Mouse (Mus musculus) midbrain, postnatal 0 days (tissue): ENCODE results near the gene Pcyt1a. TPM values are rescaled to one million over a fixed set of nuclear protein-coding genes. Genes with fewer than 3 reads are reported as not detected.

Source experiments
- ATAC-seq: fragments of 200-750 bp; cut with Nextera tagmentation; 2 replicates; pipeline ENCODE4 v1.8.0; 2017; ENCODE audit warnings: moderate number of reproducible peaks, mild to moderate bottlenecking, moderate TSS enrichment, moderate library complexity; ENCODE audit not compliant: low FRiP score
- DNase-seq: peaks from one replicate; pipeline ENCODE4 v3.0.0-alpha.2; 2015; ENCODE audit warnings: low spot score
- H3K27ac ChIP-seq: fragments of 300-500 bp; sonication (generic); 2 replicates; pipeline ENCODE4 v1.5.1; 2014; ENCODE audit warnings: low read depth, mild to moderate bottlenecking, low read length, mixed read lengths
- H3K27me3 ChIP-seq: fragments of 300-500 bp; sonication (generic); 2 replicates; pipeline ENCODE4 v1.6.1; 2014; ENCODE audit warnings: low read length, control low read depth, mixed read lengths; ENCODE audit not compliant: insufficient read depth
- H3K36me3 ChIP-seq: fragments of 300-500 bp; sonication (generic); 2 replicates; pipeline ENCODE4 v1.6.1; 2014; ENCODE audit warnings: low read length, control low read depth, mixed read lengths; ENCODE audit not compliant: insufficient read depth
- H3K4me1 ChIP-seq: fragments of 300-500 bp; sonication (generic); 2 replicates; pipeline ENCODE4 v1.6.1; 2014; ENCODE audit warnings: mild to moderate bottlenecking, control low read depth, antibody characterized with exemption, low read length, mixed read lengths; ENCODE audit not compliant: insufficient read depth
- H3K4me2 ChIP-seq: fragments of 300-500 bp; sonication (generic); 2 replicates; pipeline ENCODE4 v1.6.1; 2014; ENCODE audit warnings: low read depth, mild to moderate bottlenecking, low read length, mixed read lengths; ENCODE audit not compliant: poor library complexity, severe bottlenecking
- H3K4me3 ChIP-seq: fragments of 300-500 bp; sonication (generic); 2 replicates; pipeline ENCODE4 v1.5.1; 2014; ENCODE audit warnings: low read depth, mild to moderate bottlenecking, low read length, moderate library complexity
- H3K9ac ChIP-seq: fragments of 300-500 bp; sonication (generic); replicated peaks from 2 replicates; pipeline ENCODE4 v1.6.1; 2014; ENCODE audit warnings: mild to moderate bottlenecking, low read length, moderate library complexity, mixed read lengths; ENCODE audit not compliant: poor library complexity, severe bottlenecking
- H3K9me3 ChIP-seq: fragments of 300-500 bp; sonication (generic); 2 replicates; pipeline ENCODE4 v1.6.1; 2016; ENCODE audit warnings: low read length, control low read depth
- CTCF ChIP-seq: IDR thresholded peaks from 2 replicates; pipeline ENCODE4 v1.5.1; 2016; ENCODE audit warnings: antibody characterized with exemption, mild to moderate bottlenecking
- WGBS: fragments of 180-500 bp; shearing (Covaris S2); extraction: QIAGEN DNeasy Blood & Tissue Kit; methylation state at CpG from one replicate; pipeline ENCODE4 v1.1.7; 2014; 5-methylcytosine and 5-hydroxymethylcytosine counted together
- polyA plus RNA-seq: library from polyadenylated mRNA; unstranded; fragments of >200 nt; fragmentation: Nextera tagmentation; extraction: Ambion mirVana; gene quantifications from 2 replicates; pipeline ENCODE4 v1.2.1, GENCODE M21; 2015
- total RNA-seq: library from RNA; depleted of rRNA; stranded (reverse); fragments of >200 nt; gene quantifications from 2 replicates; pipeline ENCODE4 v1.2.3, GENCODE M21; 2014

Gene Pcyt1a
- total and polyA plus RNA-seq, 2 experiments from 2014 or later = 49.2 to 52.7 TPM

DNA sequence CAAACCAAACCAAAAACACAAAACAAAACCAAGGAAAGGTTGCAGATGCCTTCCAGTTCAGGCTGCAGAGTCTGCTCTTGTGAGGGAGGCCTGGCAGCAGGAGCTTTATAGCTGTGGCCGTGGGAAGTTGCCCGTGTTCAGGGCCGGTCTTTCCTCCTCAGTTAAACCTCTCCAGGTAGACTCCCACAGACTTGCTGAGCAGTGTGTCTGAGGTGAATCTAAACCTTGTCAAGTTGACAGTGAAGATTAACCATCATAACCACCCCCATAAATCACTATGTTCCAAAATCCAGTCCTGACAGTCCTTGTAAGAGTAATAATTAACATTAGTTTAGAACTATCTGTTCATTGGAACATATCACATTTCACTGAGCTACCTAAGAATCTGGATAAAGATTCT, 3.2 kb upstream of the Pcyt1a start:
- TF ChIP-seq CTCF = no peak
- DNase-seq = no peak
- H3K27me3 ChIP-seq = no peaks in the 10 kb centered on the region
- H3K9me3 ChIP-seq = no peaks in the 10 kb centered on the region
- H3K4me1 ChIP-seq = peaks cover 5% of the 10 kb centered on the region; the same call in 1 of the 2 replicates
- no peaks in the 10 kb centered on the region for H3K36me3 ChIP-seq
- H3K4me3 ChIP-seq = no peak overlapping the region
- ATAC-seq = no peak
- H3K4me2 ChIP-seq = no peak overlapping the region
- no peak overlapping the region for H3K27ac ChIP-seq
- no peak overlapping the region for H3K9ac ChIP-seq
- WGBS = 85% methylated on average over 3 of the region's 3 CpGs

DNA sequence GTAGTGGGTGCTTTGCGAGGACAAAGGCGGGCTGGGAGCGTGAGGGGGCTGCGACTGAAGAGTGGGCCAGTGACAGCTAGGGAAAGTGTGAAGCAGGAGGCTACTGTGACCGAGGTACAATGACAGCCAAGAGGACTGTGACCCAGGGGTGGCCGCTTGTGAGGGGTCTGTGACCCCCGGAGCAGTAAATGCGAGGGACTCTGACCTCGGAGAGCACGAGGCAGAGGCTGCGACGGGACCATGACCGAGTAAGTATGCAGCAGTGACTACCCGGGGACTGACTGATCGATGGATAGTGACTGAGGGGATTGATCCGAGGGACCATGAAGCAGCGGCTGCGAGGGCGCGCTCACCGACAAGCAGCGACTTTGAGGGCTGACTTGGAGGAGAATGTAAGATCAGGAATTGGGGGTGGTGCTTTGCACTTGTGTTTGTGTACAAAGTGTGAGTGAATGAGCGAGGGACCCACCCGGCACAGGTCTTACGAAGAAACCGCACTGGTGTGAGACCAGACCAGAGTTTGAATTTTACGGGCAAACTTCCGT, 398 bp downstream of the Pcyt1a start:
- ATAC-seq = no peak; the same call in 1 of the 2 replicates

DNA sequence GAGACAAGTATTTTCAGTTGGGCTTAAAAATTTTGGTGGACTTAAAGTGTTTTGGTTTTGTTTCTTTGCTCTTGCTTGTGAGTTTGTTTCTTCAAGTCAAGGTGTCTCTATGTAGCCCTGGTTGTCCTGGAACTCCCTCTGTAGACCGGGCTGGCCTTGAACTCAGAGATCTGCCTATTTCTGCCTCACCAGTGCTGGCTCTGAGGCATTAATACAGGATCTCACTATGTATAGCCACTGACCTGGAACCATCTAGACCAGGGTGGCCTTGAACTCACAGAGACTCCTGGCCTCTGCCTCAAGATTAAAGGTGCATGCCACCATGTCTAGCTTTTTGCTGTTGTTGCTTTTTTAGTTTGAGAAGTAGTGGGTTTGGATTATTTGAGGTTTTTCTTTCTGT, 1.2 kb downstream of the Pcyt1a start:
- 96% methylated on average over 1 of the region's 1 CpGs for WGBS
- Histone ChIP-seq H3K27me3 (no peaks in the 10 kb centered on the region), H3K9me3 (no peaks in the 10 kb centered on the region), H3K4me3 (peak overlapping the region; percentile 69), H3K27ac (no peak overlapping the region), H3K9ac (no peak overlapping the region), H3K4me1 (peaks cover 5% of the 10 kb centered on the region; the same call in 1 of the 2 replicates), H3K4me2 (peak overlapping the region; percentile 55), H3K36me3 (no peaks in the 10 kb centered on the region)
- ATAC-seq (no peak), DNase-seq (no peak)
- TF ChIP-seq CTCF = no peak

More for the DNA sequence above, 398 bp downstream of the Pcyt1a start:
- no peaks in the 10 kb centered on the region for H3K36me3 ChIP-seq
- peak overlapping the region; percentile 69 for H3K4me3 ChIP-seq
- H3K4me2 ChIP-seq = peak overlapping the region; percentile 55
- peaks cover 5% of the 10 kb centered on the region; the same call in 1 of the 2 replicates for H3K4me1 ChIP-seq
- peak overlapping the region; percentile 79 for H3K9ac ChIP-seq
- WGBS = 2% methylated on average over 28 of the region's 28 CpGs
- H3K27me3 ChIP-seq = no peaks in the 10 kb centered on the region
- H3K9me3 ChIP-seq = no peaks in the 10 kb centered on the region
- peak overlapping the region; percentile 92 for H3K27ac ChIP-seq
- no peak for TF ChIP-seq CTCF
- DNase-seq = no peak

DNA sequence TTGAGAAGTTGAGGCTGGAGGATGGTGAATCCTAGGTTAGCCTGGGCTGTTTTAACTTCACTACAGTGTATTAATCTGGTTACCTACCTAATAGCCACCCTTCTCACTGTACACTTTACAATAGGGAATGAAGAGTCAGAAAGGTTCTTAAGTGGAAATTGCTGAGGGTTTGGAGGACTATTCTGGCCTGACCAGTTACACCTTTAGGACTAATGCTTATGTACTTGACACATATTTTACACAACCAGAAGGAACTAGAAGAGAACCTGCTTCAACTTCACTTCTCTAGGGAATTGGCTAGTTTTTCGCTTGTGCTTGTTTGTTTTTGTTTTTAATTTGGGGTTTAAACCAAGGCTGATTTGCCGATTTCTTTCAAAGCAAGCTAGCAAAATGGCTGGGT, 2.4 kb downstream of the Pcyt1a start:
- TF ChIP-seq CTCF = no peak
- Histone ChIP-seq H3K4me1 (peaks cover 5% of the 10 kb centered on the region; the same call in 1 of the 2 replicates), H3K4me2 (no peak overlapping the region), H3K9ac (no peak overlapping the region), H3K4me3 (no peak overlapping the region), H3K27me3 (no peaks in the 10 kb centered on the region), H3K27ac (no peak overlapping the region), H3K36me3 (no peaks in the 10 kb centered on the region), H3K9me3 (no peaks in the 10 kb centered on the region)
- no peak for ATAC-seq
- no peak for DNase-seq
- WGBS = 79% methylated on average over 2 of the region's 2 CpGs

DNA sequence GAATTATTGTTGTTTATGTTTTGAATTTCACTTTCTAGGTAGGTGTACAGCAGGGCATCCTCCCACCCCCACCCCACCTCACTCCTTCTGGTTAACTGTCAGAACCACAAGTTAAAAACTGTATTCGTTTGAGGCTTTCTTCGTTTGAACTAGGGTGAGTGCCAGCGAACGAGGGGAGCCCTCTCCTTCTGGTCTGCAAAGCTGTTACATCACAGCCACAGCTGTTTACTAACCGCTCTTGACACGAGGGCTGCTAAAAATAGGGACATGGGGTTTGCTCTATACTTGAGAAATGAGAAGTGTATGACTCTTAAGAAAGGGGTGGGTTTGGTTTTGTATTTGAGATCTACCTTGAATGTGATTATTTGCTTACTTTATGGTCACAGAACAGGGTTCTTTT, 3.3 kb downstream of the Pcyt1a start:
- no peaks in the 10 kb centered on the region for H3K36me3 ChIP-seq
- no peak overlapping the region for H3K4me3 ChIP-seq
- no peak overlapping the region for H3K4me2 ChIP-seq
- WGBS = 67% methylated on average over 6 of the region's 6 CpGs
- peaks cover 5% of the 10 kb centered on the region; the same call in 1 of the 2 replicates for H3K4me1 ChIP-seq
- H3K27me3 ChIP-seq = no peaks in the 10 kb centered on the region
- no peaks in the 10 kb centered on the region for H3K9me3 ChIP-seq
- ATAC-seq = no peak
- H3K9ac ChIP-seq = no peak overlapping the region
- no peak for DNase-seq
- H3K27ac ChIP-seq = no peak overlapping the region
- TF ChIP-seq CTCF = no peak

DNA sequence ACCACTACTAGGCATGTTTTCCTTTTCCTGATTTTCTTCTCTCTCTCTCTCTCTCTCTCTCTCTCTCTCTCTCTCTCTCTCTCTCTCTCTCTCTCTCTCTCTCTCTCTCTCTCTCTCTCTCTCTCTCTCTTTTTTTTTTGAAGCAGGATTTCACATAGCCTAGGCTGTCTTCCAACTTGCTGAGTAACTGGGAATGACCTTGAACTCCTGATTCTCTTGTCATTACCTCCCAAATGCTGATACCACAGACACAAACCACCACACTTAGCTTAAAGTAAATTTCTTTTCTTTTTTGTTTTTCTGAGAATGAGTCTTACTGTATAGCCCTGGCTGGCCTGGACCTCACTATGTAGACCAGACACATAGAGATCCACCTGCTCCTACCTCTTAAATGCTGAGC, 4.0 kb downstream of the Pcyt1a start:
- TF ChIP-seq CTCF = no peak
- Histone ChIP-seq H3K27me3 (no peaks in the 10 kb centered on the region), H3K36me3 (no peaks in the 10 kb centered on the region), H3K4me2 (no peak overlapping the region), H3K9me3 (no peaks in the 10 kb centered on the region), H3K27ac (no peak overlapping the region), H3K4me3 (no peak overlapping the region), H3K4me1 (peaks cover 4% of the 10 kb centered on the region; the same call in 1 of the 2 replicates), H3K9ac (no peak overlapping the region)
- ATAC-seq (no peak), DNase-seq (no peak)
